Mouse (Mus musculus) cortical plate, adult 2 months (tissue): ENCODE results near the gene Nudt19. TPM values are rescaled to one million over a fixed set of nuclear protein-coding genes. Genes with fewer than 3 reads are reported as not detected.
"Not testable (repeated sequence)": the region's sequence is repeated elsewhere in the genome, so short reads cannot be mapped to it uniquely, and the experiment has no call there.

Experiments
- H3K27ac ChIP-seq: fragments of 200-500 bp; 2 replicates; pipeline ENCODE4 v1.5.1; 2012; ENCODE audit warnings: low read length, control low read depth, inconsistent platforms; ENCODE audit not compliant: insufficient read depth
- H3K4me1 ChIP-seq: fragments of 200-500 bp; 2 replicates; pipeline ENCODE4 v1.6.1; 2011; ENCODE audit warnings: low read length; ENCODE audit not compliant: control insufficient read depth, insufficient read depth
- H3K4me3 ChIP-seq: fragments of 200-500 bp; 2 replicates; pipeline ENCODE4 v1.5.1; 2011; ENCODE audit warnings: mild to moderate bottlenecking, low read length, control low read depth; ENCODE audit not compliant: insufficient read depth
- CTCF ChIP-seq: fragments of 200-500 bp; IDR thresholded peaks from 2 replicates; pipeline ENCODE4 v1.5.1; 2011; ENCODE audit warnings: mild to moderate bottlenecking, control low read depth, low read length; ENCODE audit not compliant: insufficient read depth; ENCODE audit errors: extremely low read depth
- POLR2A ChIP-seq: fragments of 200-500 bp; IDR thresholded peaks from 2 replicates; pipeline ENCODE4 v1.6.1; 2011; ENCODE audit warnings: mild to moderate bottlenecking, low read length, control low read depth; ENCODE audit not compliant: insufficient read depth; ENCODE audit errors: extremely low read depth
- polyA plus RNA-seq: library from polyadenylated mRNA; depleted of rRNA; stranded (reverse); fragments of >200 nt; gene quantifications from 2 replicates; pipeline ENCODE4 v1.2.3, GENCODE M21; 2012

Gene Nudt19
- polyA plus RNA-seq, 1 experiment = 129 TPM

GRCm38 (mm10) chr7:35586906-35587445 lies 30.9 kb upstream of the Nudt19 start:
- Histone ChIP-seq H3K27ac (no peak overlapping the region; the same call in 1 of the 2 replicates), H3K4me3 (peak overlapping the region; percentile 80), H3K4me1 (peaks cover 3% of the 10 kb centered on the region; the same call in 1 of the 2 replicates)
- TF ChIP-seq POLR2A = no peak
- no peak for TF ChIP-seq CTCF

DNA sequence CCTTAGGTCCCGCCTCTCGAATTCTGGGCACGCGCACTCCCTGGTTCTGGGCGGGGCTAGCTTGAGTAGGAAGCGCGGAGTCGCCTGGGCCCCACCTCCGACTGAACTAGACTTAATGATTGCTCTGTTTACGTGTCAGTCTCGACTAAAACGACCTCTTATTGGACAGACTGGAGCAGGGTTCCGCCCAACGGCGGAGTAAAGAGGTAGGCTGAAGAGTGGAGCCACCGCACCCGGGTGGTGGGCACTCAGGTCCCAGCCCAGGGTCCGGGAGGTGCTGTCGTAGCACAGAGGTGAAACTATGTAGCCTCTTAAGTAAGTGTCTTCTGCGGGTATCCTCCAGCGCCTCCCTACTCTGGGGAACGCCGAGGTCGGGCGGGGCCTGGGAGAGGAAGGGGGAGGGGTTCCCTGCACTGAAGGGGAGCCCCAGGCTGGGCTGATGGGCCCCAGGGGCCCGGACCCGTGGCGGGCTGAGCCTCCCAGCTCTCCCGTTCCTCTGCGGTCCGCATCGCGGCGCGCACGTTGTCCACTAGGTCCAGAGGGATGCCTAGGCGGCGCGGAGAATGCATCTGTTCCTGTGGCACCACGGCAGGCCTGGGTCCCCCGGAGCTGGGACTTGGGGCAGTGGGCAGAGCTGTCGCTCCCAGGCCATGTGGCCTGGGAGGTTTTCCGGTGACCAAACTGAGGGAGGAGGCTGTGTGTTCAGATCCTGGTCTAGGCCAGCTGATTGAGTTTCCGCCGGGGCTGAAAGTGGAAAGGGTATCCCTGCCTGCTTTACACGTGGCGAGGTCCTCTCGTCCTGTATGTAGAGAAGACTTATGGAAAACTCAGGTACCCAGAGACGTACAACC lies 30.2 kb upstream of the Nudt19 start, which contains the start of gene Ankrd27:
Gene Ankrd27 (plus strand): TSS at position 190 of the 851 bp plus-strand sequence.
- peak within 1 kb of the TSS; percentile 80 for H3K4me3 ChIP-seq
- no peak within 1 kb of the TSS; the same call in 1 of the 2 replicates for H3K27ac ChIP-seq
- peaks cover 3% of the 10 kb centered on the region; the same call in 1 of the 2 replicates for H3K4me1 ChIP-seq
- TF ChIP-seq POLR2A (peak; percentile 83; the same call in 1 of the 2 replicates), CTCF (no peak)

DNA sequence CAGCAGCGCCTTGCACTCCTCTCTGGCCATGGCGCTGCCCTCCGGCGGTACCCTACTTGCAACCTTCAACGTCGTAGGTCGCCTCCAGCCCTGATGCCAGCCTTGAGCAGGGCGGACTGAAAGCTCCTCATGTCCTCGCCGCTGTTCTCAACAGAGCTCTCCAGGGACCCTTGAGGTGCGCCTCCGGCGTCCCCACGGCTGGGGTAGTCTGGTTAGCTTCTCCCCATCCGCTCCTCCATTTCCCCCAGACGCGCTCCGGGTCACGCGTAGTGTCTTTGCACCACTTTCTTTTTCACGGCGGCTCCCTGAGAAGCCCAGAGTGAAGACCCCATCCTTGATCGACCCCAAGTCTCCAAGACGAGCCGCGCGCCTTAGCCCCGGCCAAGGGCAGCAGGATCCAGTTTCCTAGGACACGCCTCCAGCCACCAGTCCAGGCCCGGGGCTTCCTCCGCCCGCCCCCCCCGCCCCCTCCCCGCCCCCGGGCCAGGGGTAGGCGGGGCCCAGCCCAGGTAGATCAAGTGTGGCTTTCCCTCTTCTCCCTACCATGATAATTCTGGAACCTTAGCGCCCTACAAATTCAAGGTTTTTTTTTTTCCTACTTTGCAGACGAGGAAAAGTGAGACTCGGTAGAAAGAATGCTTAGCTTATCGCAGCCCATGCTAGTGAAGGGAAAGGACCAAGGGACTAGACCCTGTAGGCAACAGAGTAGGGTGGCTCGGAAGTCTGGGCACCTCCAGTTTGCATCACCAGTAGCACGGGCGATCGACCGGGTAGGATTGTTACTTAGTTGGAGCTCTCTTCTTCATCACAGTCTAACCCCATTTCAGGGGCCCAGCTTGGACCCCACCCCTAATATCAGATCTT lies 29.3 kb upstream of the Nudt19 start, which contains the start of gene Rgs9bp:
Gene Rgs9bp (minus strand): TSS at position 392 of the 864 bp plus-strand sequence.
- peak within 1 kb of the TSS; percentile 80 for H3K4me3 ChIP-seq
- no peak within 1 kb of the TSS for H3K27ac ChIP-seq
- H3K4me1 ChIP-seq = peaks cover 3% of the 10 kb centered on the region; the same call in 1 of the 2 replicates
- TF ChIP-seq POLR2A (no peak), CTCF (no peak)

DNA sequence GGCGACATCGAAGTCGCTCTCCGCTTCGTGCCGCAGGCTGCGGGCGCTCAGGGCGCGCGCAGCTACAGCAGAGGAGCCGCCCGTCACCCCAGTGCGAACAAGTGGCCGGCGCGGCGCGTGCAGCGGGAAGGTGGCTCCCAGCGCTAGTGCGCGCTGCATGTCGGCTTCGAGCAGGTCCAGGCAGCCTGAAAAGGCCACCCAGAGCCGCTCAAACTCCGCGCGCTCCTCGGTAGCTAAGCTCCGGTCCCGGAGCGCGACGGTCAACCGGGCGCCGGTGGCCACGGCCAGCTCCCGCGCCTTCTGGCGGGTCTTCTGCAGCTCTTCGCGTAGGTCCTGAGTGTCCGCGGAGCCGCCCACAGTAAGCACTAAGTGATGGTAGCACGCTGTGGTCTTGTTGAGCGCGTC lies 28.7 kb upstream of the Nudt19 start:
- Histone ChIP-seq H3K27ac (no peak overlapping the region), H3K4me1 (peaks cover 3% of the 10 kb centered on the region; the same call in 1 of the 2 replicates), H3K4me3 (peak overlapping the region; percentile 33)
- TF ChIP-seq POLR2A (no peak), CTCF (no peak)

DNA sequence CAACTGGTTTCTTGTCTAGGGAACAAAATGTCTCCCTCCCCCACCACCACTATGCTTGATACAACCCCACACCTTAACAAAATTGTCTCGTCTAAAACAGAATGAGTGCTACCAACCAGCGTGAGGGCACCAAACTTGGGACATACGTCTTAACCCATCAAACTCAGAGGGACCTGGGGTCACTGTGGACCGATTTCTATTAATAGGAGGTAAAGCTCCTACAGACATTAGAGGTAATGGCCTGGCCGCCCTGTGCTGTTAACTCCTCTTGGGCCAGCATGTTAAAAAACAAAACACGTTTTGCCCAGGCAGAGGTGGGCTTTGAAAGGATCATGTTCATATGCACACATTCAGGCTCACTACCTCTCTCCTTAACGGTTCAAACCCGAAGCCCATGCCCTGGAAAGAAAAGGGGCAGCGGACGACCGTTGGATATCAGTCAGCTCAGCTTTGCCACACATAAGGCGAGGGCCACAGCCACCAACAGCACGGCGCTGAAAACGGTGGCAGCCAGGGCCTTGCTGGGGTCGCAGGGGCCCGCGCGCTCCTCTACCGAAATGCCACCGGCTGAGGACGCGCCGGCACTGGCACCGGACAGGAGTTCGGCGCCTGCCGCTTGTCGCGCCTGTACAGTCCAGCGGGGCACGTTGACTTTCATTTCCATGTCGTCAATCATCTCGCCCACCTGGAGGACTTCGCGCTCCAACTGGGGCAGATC lies 28.1 kb upstream of the Nudt19 start:
- TF ChIP-seq CTCF (no peak), POLR2A (no peak)
- Histone ChIP-seq H3K4me1 (peaks cover 3% of the 10 kb centered on the region; the same call in 1 of the 2 replicates), H3K4me3 (peak overlapping the region; percentile 33)

DNA sequence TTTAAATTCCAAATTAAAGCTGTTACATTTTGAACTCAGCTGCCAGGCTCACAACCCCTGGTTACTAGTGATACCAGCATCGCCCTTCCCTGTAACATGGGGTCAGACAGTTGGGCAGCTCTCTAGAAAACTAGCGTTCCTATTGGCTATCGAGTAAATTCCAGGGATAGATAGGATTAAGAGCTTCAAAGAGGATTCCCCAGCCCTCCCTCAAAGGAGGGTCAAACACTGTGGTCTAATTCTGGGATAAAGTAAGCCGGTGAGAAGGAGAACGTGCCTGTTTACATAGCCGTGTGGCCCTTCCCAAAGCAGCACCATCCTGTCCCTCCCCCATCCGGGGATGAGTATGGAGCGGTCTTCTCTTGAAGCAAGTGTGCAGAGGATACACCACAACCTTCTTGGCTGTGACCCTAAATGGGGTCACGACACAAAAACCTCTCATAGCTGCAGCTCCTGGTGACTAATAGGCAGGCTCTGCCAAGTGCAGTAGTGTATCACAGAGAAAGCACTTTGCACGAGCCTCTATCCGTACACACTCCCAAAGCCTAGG lies 27.4 kb upstream of the Nudt19 start:
- no peak for TF ChIP-seq CTCF

More for the DNA sequence above, 28.1 kb upstream of the Nudt19 start:
- no peak overlapping the region for H3K27ac ChIP-seq

DNA sequence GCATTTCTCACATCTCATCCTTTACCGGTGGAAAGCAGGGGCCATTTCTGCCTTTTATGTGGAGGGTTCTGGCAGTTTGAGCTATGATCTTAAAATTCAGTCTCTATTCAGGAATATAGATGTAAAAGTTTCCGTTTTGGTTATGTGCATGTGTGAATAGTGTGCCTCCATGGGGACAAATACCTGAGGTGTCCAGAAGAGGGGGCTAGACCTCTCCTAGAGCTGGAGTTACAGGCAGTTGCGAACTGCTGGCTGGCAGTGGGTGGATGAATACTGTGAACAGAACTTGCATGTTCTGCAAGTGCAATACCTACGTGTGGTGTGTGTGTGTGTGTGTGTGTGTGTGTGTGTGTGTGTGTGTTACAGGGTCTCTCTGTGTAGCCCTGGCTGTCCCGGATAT lies 26.6 kb upstream of the Nudt19 start:
- TF ChIP-seq CTCF (no peak), POLR2A (no peak)
- H3K4me3 ChIP-seq = no peak overlapping the region

More for the DNA sequence above, 27.4 kb upstream of the Nudt19 start:
- Histone ChIP-seq H3K27ac (no peak overlapping the region), H3K4me3 (no peak overlapping the region), H3K4me1 (peaks cover 3% of the 10 kb centered on the region; the same call in 1 of the 2 replicates)

GRCm38 (mm10) chr7:35579849-35580248 lies 23.7 kb upstream of the Nudt19 start:
- H3K27ac ChIP-seq = no peak overlapping the region
- no peaks in the 10 kb centered on the region for H3K4me1 ChIP-seq
- TF ChIP-seq POLR2A = no peak
- peak; percentile 49; the same call in 1 of the 2 replicates for TF ChIP-seq CTCF
- no peak overlapping the region for H3K4me3 ChIP-seq

More for the DNA sequence above, 26.6 kb upstream of the Nudt19 start:
- Histone ChIP-seq H3K4me1 (peaks cover 3% of the 10 kb centered on the region; the same call in 1 of the 2 replicates), H3K27ac (no peak overlapping the region)

DNA sequence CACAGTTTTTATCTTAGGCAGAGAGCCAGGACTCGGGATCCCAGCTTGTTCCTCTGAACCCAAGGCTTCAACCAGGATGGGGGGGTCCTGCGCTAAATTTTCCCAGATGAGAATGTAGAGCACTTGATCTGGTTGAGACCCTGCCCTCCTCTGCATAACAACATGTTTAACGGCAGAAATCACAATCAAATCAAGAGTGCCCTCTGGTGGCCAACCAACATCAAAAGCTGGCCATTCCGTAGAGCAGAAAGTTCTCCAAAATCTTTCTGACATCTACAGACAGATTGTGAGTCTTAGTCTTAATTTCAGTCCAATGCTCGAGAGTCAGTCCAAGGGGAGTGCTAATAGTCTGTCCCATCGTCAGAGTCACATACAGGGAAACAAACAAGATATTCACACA lies 14.8 kb upstream of the Nudt19 start:
- not testable (repeated sequence) for H3K4me3 ChIP-seq, H3K4me1 ChIP-seq, H3K27ac ChIP-seq

- not testable (repeated sequence) for H3K4me1 ChIP-seq, H3K27ac ChIP-seq, H3K4me3 ChIP-seq
Observed at GRCm38 (mm10) chr7:35569724-35570123, 13.6 kb upstream of the Nudt19 start.

GRCm38 (mm10) chr7:35565965-35566364 lies 9.9 kb upstream of the Nudt19 start:
- H3K4me1 ChIP-seq, H3K4me3 ChIP-seq, H3K27ac ChIP-seq: not testable (repeated sequence)

- not testable (repeated sequence) for H3K4me3 ChIP-seq, H3K27ac ChIP-seq, H3K4me1 ChIP-seq
Observed at GRCm38 (mm10) chr7:35564872-35565271, 8.8 kb upstream of the Nudt19 start.
